Mouse (Mus musculus) thymus, adult 2 months (tissue): ENCODE data around the gene Dad1.

ENCODE experiments used
- CTCF ChIP-seq: fragments of 200-500 bp; IDR thresholded peaks from 2 replicates; pipeline ENCODE4 v1.5.1; 2012; ENCODE audit warnings: mild to moderate bottlenecking, control low read depth, low read length, moderate library complexity, borderline replicate concordance; ENCODE audit not compliant: control insufficient read depth, poor library complexity, insufficient read depth; ENCODE audit errors: extremely low read depth
- POLR2A ChIP-seq: fragments of 200-500 bp; IDR thresholded peaks from 2 replicates; pipeline ENCODE4 v1.6.1; 2012; ENCODE audit warnings: mild to moderate bottlenecking, low read length, control low read depth, moderate library complexity; ENCODE audit not compliant: control insufficient read depth, poor library complexity, insufficient read depth; ENCODE audit errors: extremely low read depth

DNA sequence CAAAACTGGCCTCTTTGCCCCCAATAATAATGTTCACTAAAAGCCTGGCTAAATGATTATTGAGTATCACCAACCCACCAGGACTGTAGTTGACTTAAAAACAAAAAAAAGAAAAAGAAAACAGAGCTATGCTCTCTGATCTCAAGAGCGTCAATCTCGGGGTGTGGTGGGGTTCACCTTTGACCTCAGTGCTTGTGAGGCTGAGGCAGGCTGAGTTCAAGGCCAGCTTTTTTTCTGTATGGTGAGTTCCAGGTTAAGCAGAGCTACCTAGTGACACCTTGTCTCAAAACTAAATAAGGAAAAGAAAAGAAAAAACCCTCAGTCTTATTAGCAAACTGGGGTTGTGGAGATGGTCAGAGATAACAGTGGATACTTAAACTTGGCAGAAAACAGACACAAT is 43.5 kb downstream of the Dad1 start:
- no peak for TF ChIP-seq CTCF
- no peak for TF ChIP-seq POLR2A
